Mouse (Mus musculus) brain, adult 2 months (tissue): ENCODE measurements at regions not wholly inside any gene's neighbourhood (a gene's known extent, or its start where the extent isn't known, plus 50 kb on each side); places are given as distances from the start of the nearest gene placed in this dataset.

Experiments
- DNase-seq: peaks from one replicate; pipeline ENCODE4 v3.0.0; 2011; ENCODE audit warnings: low read depth, low spot score

GRCm38 (mm10) chr1:184606541-184606940 is 125.9 kb downstream of the Hlx start:
- DNase-seq: no peak

GRCm38 (mm10) chr1:184605666-184606065 is 126.8 kb downstream of the Hlx start:
- no peak for DNase-seq

- DNase-seq: no peak
Measured at GRCm38 (mm10) chr1:184603136-184603535, 129.3 kb downstream of the Hlx start.

GRCm38 (mm10) chr1:184595449-184595848 is 137.0 kb downstream of the Hlx start:
- no peak for DNase-seq

DNA sequence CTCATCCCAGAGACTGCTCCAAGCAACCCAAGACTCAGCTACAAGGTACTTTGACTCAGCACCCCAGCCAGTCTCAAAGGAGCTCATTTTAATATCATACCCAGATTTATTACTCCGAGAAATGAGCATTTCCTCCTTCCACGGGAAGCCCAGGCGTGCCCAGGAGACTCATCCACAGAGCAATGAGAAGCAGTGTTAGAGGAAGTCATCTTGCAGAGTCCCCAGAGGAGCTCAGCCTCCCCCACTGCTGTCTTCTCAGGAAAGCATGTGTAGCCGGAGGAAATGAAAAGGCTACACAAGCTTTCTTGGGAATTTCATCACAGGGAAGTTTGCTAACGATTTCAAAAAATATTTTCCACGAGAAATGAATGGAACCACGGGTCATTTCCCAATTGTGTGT is 141.8 kb downstream of the Hlx start:
- no peak for DNase-seq

DNA sequence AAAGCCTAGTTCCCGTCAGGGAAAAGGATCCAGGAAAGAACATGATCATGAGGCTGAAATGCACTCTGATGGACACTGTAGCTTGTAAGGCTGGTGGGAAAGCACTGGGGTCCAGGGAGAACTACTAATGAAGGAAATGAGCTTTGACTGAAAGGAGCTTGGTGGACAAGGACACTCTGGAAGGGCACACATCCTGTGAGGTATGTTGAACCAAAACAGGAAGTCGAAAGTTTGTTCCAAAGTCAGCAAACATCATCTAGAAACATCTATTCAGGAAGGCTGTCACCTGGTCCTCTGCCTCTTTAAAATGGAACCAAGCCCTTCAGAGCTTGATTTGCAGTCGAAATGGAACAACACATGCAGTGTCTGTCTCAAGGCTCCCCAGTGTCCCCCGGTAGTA is 143.1 kb downstream of the Hlx start:
- no peak for DNase-seq

DNA sequence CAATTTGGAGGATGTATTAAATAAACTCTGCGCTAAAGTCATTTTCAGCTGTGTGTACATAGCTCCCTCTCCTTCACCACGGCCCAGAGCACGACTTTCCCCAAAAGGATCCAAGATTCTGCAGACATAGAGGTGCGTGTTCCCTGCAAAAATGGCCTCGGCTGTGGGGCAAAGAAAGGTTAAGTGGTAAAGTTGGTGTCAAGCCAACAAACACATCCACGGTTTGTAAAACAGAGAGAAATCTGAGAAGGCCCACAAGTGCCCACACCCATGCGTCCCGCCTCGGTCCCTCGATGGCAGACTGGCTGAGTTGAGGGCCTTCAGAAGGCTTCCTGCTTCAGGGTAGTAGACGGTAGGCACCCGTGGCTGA is 147.9 kb downstream of the Hlx start:
- no peak for DNase-seq

DNA sequence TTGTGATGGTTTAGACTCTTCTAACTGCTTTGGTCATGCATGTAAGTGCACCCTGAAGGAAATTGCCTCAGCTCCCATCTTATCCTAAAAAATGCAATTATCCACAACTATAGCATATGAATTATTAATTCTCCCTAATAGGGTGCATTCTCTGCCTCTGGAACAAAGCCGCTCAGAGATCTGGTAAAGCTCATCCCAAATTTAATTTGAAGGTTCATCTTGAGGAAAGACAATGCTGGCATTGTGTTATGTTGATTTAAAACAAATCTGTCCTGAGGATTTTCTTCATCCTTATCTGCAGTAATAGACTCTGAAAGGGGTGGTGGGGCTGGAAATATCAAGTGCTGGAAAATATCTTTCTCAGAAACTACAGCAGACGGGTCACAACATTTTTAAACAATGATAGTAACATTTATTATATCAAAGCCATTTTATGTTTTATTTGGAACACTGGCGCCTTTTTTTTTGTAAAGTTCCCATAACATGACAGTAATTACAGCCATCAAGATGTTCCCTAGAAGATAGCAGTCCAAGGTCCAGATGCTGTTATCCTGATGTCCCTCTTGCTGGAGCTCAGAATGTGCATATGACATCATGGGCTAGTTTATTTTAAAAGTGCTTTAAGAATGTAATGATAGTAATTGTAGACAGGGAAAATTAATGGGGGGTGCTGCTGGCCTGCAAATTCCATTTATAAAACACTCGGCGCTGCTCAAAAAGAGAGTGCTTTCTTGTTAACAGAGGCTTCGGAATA is 148.5 kb downstream of the Hlx start:
- peak; percentile 12 for DNase-seq

DNA sequence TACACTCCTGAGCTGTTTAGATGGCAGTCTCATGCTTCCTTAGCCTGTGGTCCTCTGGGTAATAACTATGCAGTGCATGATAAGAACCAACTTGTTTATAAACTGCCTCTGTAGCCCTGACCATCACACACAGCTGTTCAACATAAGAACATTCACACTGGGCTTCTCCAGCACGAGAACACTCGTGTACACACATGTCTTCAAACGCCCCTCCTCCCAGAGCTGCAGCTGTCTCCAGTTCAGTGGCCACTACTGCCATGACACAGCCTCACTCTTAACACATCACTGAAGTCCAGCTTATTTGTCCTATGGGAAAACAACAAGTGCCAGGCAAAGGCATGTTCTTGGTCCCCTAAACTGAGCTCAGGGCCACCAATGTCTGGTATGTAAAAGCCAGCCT is 152.9 kb downstream of the Hlx start:
- no peak for DNase-seq

DNA sequence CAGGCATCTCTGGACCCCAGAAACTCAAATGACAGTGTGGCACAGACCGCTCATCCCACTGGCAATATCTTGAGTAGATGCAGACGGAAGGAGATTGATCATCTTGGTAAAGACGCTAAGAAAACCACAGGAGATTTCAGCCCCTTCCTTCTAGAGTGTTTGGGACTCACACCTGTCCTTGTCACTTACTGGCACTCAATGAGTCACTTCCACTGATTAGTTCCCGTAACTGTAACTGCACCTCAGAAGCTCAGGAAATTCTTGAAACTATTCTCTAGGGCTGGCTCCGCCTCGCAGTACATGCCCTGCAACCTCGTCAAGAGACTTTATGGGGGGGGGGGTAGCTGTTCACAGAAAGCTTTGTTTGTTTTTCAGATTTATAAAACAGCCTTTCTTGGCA is 155.9 kb downstream of the Hlx start:
- no peak for DNase-seq

DNA sequence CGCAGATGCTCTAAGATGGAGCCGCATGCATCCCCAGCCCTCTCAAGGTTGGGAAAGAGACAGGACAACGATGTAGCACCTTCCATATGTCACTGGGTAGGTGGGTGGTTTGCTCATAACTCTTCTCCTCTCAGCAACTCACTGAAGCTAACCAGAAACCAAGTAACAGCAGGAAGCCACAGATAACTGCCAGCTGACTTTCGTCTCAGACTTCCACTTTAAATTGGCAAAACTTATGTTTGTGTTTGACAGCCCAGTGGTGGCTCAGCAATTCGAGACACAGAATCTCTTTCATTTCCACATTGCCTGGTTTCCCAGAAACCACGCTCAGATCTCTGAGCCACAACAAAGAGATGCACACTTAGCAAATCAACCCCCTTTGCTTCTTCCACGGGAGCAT is 159.1 kb downstream of the Hlx start:
- DNase-seq: peak; percentile 28

GRCm38 (mm10) chr1:184570681-184571080 is 161.7 kb downstream of the Hlx start:
- no peak for DNase-seq

DNA sequence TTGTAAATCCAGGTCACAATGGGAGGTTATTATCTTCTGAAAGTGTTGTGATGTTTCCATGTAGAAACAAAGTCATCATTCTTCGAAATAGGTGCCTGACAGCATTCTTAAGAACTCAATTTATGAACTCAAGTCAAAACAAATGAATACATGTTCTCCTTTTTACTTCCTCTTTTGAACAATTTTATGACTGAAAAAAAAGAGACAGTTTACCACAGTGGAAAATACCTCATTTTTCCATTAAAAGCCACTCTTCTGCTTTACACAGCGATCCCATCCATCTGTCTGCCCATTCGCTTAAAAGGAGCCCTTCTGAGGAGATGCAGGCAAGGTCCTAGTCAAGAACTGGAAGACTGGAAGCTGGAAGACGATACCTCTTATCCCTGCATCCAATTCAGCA is 169.5 kb downstream of the Hlx start:
- DNase-seq: no peak

DNA sequence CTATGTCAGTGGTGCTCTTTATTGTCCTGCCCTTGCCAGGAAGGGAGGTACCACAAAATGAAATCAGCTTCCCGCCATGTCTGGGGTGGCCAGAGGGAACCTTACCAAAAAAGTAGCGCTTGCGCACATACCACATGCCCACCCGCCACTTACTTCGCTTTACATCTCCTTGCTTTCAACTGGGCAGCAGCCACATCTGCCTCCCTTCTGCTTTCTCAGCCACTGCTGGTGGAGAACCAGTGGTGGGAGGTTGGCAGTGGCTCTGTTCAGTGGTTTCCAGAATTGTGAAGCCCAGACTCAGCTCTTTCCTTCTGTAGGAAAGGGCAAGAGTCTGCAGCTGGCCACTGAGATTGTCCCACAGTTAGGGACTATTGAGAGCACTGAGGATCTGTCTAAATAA is 170.2 kb downstream of the Hlx start:
- DNase-seq: no peak

- DNase-seq: peak; percentile 22
Measured at GRCm38 (mm10) chr1:184559543-184559942, 172.9 kb downstream of the Hlx start.

GRCm38 (mm10) chr1:184553791-184554190 is 178.6 kb downstream of the Hlx start:
- DNase-seq: no peak

GRCm38 (mm10) chr1:184550491-184550890 is 181.9 kb downstream of the Hlx start:
- no peak for DNase-seq

DNA sequence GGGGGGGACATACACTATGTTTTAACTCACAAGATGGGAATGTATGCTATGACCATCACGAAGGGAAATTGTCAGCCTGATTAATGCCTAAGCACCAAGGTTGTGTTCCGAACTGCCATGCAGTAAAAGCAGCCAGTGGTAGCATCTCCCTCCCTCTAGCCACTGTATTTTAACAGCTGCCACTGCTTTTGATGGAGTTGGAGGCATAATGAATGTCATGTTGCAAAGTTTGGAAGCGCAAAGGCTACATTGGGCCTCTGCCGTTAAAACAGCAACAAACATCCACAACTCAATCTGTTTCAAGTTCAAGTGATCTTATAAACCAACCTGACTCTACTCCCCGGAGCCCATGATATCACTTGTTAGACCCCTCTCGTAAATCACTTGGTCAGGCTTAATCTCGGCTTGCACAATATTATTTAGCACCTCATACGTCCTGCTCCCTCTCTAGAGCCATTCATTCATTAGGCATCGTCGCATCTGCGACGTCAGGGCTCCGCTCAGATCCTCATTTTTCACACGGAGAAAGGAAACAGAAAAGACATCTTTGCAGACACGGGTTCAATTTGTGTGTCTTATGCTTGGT is 184.7 kb downstream of the Hlx start:
- no peak for DNase-seq

- no peak for DNase-seq
Measured at GRCm38 (mm10) chr1:184546140-184546661, 186.2 kb downstream of the Hlx start.

DNA sequence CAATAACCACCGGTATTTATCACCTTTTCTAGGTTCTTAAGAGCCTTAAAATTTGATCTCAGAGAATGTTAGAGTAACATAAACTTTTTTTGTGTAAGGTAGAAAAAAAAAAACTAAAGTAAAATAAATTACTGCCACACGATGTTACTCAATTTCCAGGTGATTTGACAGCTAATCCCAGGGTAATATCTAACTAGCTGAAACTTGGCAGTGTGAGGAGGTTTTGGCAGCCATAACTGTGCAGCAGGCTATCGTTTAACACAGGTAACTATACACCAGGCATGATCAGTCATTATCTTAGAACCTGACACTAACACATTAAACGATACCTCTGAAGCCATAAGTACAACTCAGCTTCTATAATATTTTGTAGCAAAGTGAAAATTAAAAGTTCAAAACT is 187.3 kb downstream of the Hlx start:
- DNase-seq: no peak

GRCm38 (mm10) chr1:184542321-184543115 is 189.9 kb downstream of the Hlx start:
- DNase-seq: no peak

- no peak for DNase-seq
Measured at GRCm38 (mm10) chr1:184539818-184540217, 192.6 kb downstream of the Hlx start.
